Mouse (Mus musculus) kidney, adult 2 months (tissue): ENCODE results near the gene Krtap9-5.

Experiments used
- CTCF ChIP-seq: fragments of 200-500 bp; conservative IDR thresholded peaks from 2 replicates; pipeline ENCODE4 v1.5.1; 2011; ENCODE audit warnings: low read depth, mild to moderate bottlenecking, control low read depth, low read length, moderate library complexity, mixed read lengths; ENCODE audit not compliant: insufficient read depth, insufficient read length
- POLR2A ChIP-seq: fragments of 200-500 bp; IDR thresholded peaks from one replicate; pipeline ENCODE4 v1.6.1; 2011; ENCODE audit warnings: low read depth, low read length, control low read depth

- TF ChIP-seq CTCF (no peak), POLR2A (no peak)
Observed at GRCm38 (mm10) chr11:99978953-99979352, 30.7 kb downstream of the Krtap9-5 start, which contains the start of gene Krtap29-1.
